Mouse (Mus musculus): Measurements from ENCODE around the gene Fgd6. TPM values are rescaled to one million over a fixed set of nuclear protein-coding genes. Genes with fewer than 3 reads are reported as not detected.

Fgd6 gene
- polyA plus RNA-seq, 1 experiment from 2014 or later, result 3.1 TPM

- ATAC-seq (ENCODE audit: low FRiP score, low TSS enrichment), result no peak; the same call in 1 of the 2 replicates
- Histone ChIP-seq H3K27ac (replicated peaks; ENCODE audit: low read depth, low read length) (peak overlapping the region; percentile 88; the same call in 1 of the 2 replicates), H3K4me3 (replicated peaks; ENCODE audit: low read depth, low read length) (peak overlapping the region; percentile 89)
These were observed 111.6 kb downstream of the Fgd6 start for GRCm38 (mm10) chr10:94147391-94147755.

GRCm38 (mm10) chr10:94147756-94148531, 112.1 kb downstream of the Fgd6 start, which contains the start of gene Nr2c1:
Gene Nr2c1 (plus strand): TSS chr10:94148023.
- Histone ChIP-seq H3K4me1 (ENCODE audit: control insufficient read depth, insufficient read depth, low read length) (peaks cover 13% of the 10 kb centered on the region), H3K9ac (replicated peaks; ENCODE audit: low read length) (peak within 1 kb of the TSS; percentile 90), H3K9me3 (ENCODE audit: control insufficient read depth, low read length) (no peaks in the 10 kb centered on the region), H3K4me3 (replicated peaks; ENCODE audit: low read depth, low read length) (peak within 1 kb of the TSS; percentile 89), H3K27ac (replicated peaks; ENCODE audit: low read depth, low read length) (peak within 1 kb of the TSS; percentile 88), H3K36me3 (ENCODE audit: control insufficient read depth, insufficient read depth, low read length) (no peaks in the 10 kb centered on the region), H3K27me3 (ENCODE audit: control insufficient read depth, insufficient read depth, low read length) (no peaks in the 10 kb centered on the region), H3K4me2 (ENCODE audit: low read length) (peak within 1 kb of the TSS; percentile 70)
- DNase-seq, result peak; percentile 93
- peak; percentile 95 for ATAC-seq (ENCODE audit: low FRiP score, low TSS enrichment)
- WGBS, result under 1% methylated on average over 64 of the region's 64 CpGs

More at GRCm38 (mm10) chr10:94147391-94147755, 111.6 kb downstream of the Fgd6 start:
- H3K9me3 ChIP-seq (ENCODE audit: control insufficient read depth, low read length), result no peaks in the 10 kb centered on the region
- H3K4me1 ChIP-seq (ENCODE audit: control insufficient read depth, insufficient read depth, low read length), result peaks cover 13% of the 10 kb centered on the region
- no peak for DNase-seq
- H3K4me2 ChIP-seq (ENCODE audit: low read length), result peak overlapping the region; percentile 70
- WGBS, result 14% methylated on average over 8 of the region's 8 CpGs
- peak overlapping the region; percentile 90 for H3K9ac ChIP-seq (replicated peaks; ENCODE audit: low read length)
- no peaks in the 10 kb centered on the region for H3K27me3 ChIP-seq (ENCODE audit: control insufficient read depth, insufficient read depth, low read length)
- H3K36me3 ChIP-seq (ENCODE audit: control insufficient read depth, insufficient read depth, low read length), result no peaks in the 10 kb centered on the region

- Histone ChIP-seq H3K36me3 (ENCODE audit: control insufficient read depth, insufficient read depth, low read length) (0 out of 2 replicates have a peak, but pooled peaks cover 4% of the 10 kb centered on the region), H3K4me3 (replicated peaks; ENCODE audit: low read depth, low read length) (no peak overlapping the region), H3K4me1 (ENCODE audit: control insufficient read depth, insufficient read depth, low read length) (peaks cover 13% of the 10 kb centered on the region), H3K9ac (replicated peaks; ENCODE audit: low read length) (no peak overlapping the region), H3K27me3 (ENCODE audit: control insufficient read depth, insufficient read depth, low read length) (no peaks in the 10 kb centered on the region), H3K9me3 (ENCODE audit: control insufficient read depth, low read length) (no peaks in the 10 kb centered on the region), H3K27ac (replicated peaks; ENCODE audit: low read depth, low read length) (no peak overlapping the region), H3K4me2 (ENCODE audit: low read length) (no peak overlapping the region)
- ATAC-seq (ENCODE audit: low FRiP score, low TSS enrichment) (no peak), DNase-seq (no peak)
- WGBS, result 89% methylated on average over 4 of the region's 4 CpGs
These were observed 115.7 kb downstream of the Fgd6 start for GRCm38 (mm10) chr10:94151488-94151887.

- Histone ChIP-seq H3K9me3 (ENCODE audit: control insufficient read depth, low read length) (no peaks in the 10 kb centered on the region), H3K4me1 (ENCODE audit: control insufficient read depth, insufficient read depth, low read length) (peaks cover 10% of the 10 kb centered on the region), H3K4me3 (replicated peaks; ENCODE audit: low read depth, low read length) (no peak overlapping the region), H3K27me3 (ENCODE audit: control insufficient read depth, insufficient read depth, low read length) (no peaks in the 10 kb centered on the region), H3K9ac (replicated peaks; ENCODE audit: low read length) (no peak overlapping the region), H3K27ac (replicated peaks; ENCODE audit: low read depth, low read length) (no peak overlapping the region), H3K36me3 (ENCODE audit: control insufficient read depth, insufficient read depth, low read length) (peaks cover 15% of the 10 kb centered on the region), H3K4me2 (ENCODE audit: low read length) (no peak overlapping the region)
- no peak for ATAC-seq (ENCODE audit: low FRiP score, low TSS enrichment)
- no peak for DNase-seq
These were observed 118.0 kb downstream of the Fgd6 start for GRCm38 (mm10) chr10:94153841-94154240.

GRCm38 (mm10) chr10:94158962-94159361, 123.2 kb downstream of the Fgd6 start:
- H3K36me3 ChIP-seq (ENCODE audit: control insufficient read depth, insufficient read depth, low read length), result peaks cover 36% of the 10 kb centered on the region
- no peak overlapping the region for H3K9ac ChIP-seq (replicated peaks; ENCODE audit: low read length)
- no peak overlapping the region for H3K4me2 ChIP-seq (ENCODE audit: low read length)
- 89% methylated on average over 6 of the region's 6 CpGs for WGBS
- H3K4me1 ChIP-seq (ENCODE audit: control insufficient read depth, insufficient read depth, low read length), result no peaks in the 10 kb centered on the region
- H3K9me3 ChIP-seq (ENCODE audit: control insufficient read depth, low read length), result no peaks in the 10 kb centered on the region
- DNase-seq (no peak), ATAC-seq (ENCODE audit: low FRiP score, low TSS enrichment) (no peak)
- no peak overlapping the region for H3K27ac ChIP-seq (replicated peaks; ENCODE audit: low read depth, low read length)
- H3K27me3 ChIP-seq (ENCODE audit: control insufficient read depth, insufficient read depth, low read length), result no peaks in the 10 kb centered on the region
- no peak overlapping the region for H3K4me3 ChIP-seq (replicated peaks; ENCODE audit: low read depth, low read length)

GRCm38 (mm10) chr10:94159406-94159805, 123.6 kb downstream of the Fgd6 start:
- no peak for ATAC-seq (ENCODE audit: low FRiP score, low TSS enrichment)
- Histone ChIP-seq H3K4me2 (ENCODE audit: low read length) (no peak overlapping the region), H3K9me3 (ENCODE audit: control insufficient read depth, low read length) (no peaks in the 10 kb centered on the region), H3K9ac (replicated peaks; ENCODE audit: low read length) (no peak overlapping the region), H3K36me3 (ENCODE audit: control insufficient read depth, insufficient read depth, low read length) (peaks cover 41% of the 10 kb centered on the region), H3K4me3 (replicated peaks; ENCODE audit: low read depth, low read length) (no peak overlapping the region), H3K4me1 (ENCODE audit: control insufficient read depth, insufficient read depth, low read length) (no peaks in the 10 kb centered on the region), H3K27me3 (ENCODE audit: control insufficient read depth, insufficient read depth, low read length) (no peaks in the 10 kb centered on the region), H3K27ac (replicated peaks; ENCODE audit: low read depth, low read length) (no peak overlapping the region)
- DNase-seq, result no peak
- 92% methylated on average over 4 of the region's 4 CpGs for WGBS

GRCm38 (mm10) chr10:94161051-94161765, 125.4 kb downstream of the Fgd6 start:
- no peaks in the 10 kb centered on the region for H3K27me3 ChIP-seq (ENCODE audit: control insufficient read depth, insufficient read depth, low read length)
- no peak overlapping the region for H3K9ac ChIP-seq (replicated peaks; ENCODE audit: low read length)
- no peaks in the 10 kb centered on the region for H3K9me3 ChIP-seq (ENCODE audit: control insufficient read depth, low read length)
- H3K36me3 ChIP-seq (ENCODE audit: control insufficient read depth, insufficient read depth, low read length), result peaks cover 48% of the 10 kb centered on the region
- WGBS, result 84% methylated on average over 5 of the region's 5 CpGs
- H3K4me2 ChIP-seq (ENCODE audit: low read length), result no peak overlapping the region
- no peak for ATAC-seq (ENCODE audit: low FRiP score, low TSS enrichment)
- H3K27ac ChIP-seq (replicated peaks; ENCODE audit: low read depth, low read length), result no peak overlapping the region
- no peak for DNase-seq
- H3K4me3 ChIP-seq (replicated peaks; ENCODE audit: low read depth, low read length), result no peak overlapping the region
- no peaks in the 10 kb centered on the region for H3K4me1 ChIP-seq (ENCODE audit: control insufficient read depth, insufficient read depth, low read length)

- WGBS, result 95% methylated on average over 7 of the region's 7 CpGs
- Histone ChIP-seq H3K27ac (replicated peaks; ENCODE audit: low read depth, low read length) (no peak overlapping the region), H3K36me3 (ENCODE audit: control insufficient read depth, insufficient read depth, low read length) (peaks cover 51% of the 10 kb centered on the region), H3K9ac (replicated peaks; ENCODE audit: low read length) (no peak overlapping the region), H3K4me3 (replicated peaks; ENCODE audit: low read depth, low read length) (no peak overlapping the region), H3K27me3 (ENCODE audit: control insufficient read depth, insufficient read depth, low read length) (no peaks in the 10 kb centered on the region), H3K4me2 (ENCODE audit: low read length) (no peak overlapping the region), H3K9me3 (ENCODE audit: control insufficient read depth, low read length) (no peaks in the 10 kb centered on the region), H3K4me1 (ENCODE audit: control insufficient read depth, insufficient read depth, low read length) (no peaks in the 10 kb centered on the region)
- DNase-seq, result no peak
- ATAC-seq (ENCODE audit: low FRiP score, low TSS enrichment), result no peak
These were observed 126.2 kb downstream of the Fgd6 start for GRCm38 (mm10) chr10:94162031-94162430.
